Mouse (Mus musculus) erythroblast, adult 5-6 weeks (primary cell): ENCODE measurements around the gene Tnfrsf25. TPM values are rescaled to one million over a fixed set of nuclear protein-coding genes. Genes with fewer than 3 reads are reported as not detected.

Experiments
- ATAC-seq: replicated peaks from 2 replicates; pipeline ENCODE4 v1.8.0; 2016; ENCODE audit warnings: moderate number of reproducible peaks, mild to moderate bottlenecking, moderate TSS enrichment, inconsistent platforms; ENCODE audit not compliant: poor library complexity, low FRiP score, severe bottlenecking
- total RNA-seq, 2 experiments: library from RNA; stranded (forward) in 1 of 2; stranded (reverse) in 1 of 2; fragments of 150-400 nt in 1 of 2; fragments of 200-764, 138-1000 nt in 1 of 2; gene quantifications; 2 replicates each; pipeline versions ENCODE4 v1.2.3 to v1.2.4; 2015 to 2017; ENCODE audit warnings: low replicate concordance in 2 of 2

Gene Tnfrsf25
- total RNA-seq (2015; ENCODE audit: low replicate concordance) (not detected in 2 replicates), total RNA-seq (2017; ENCODE audit: low replicate concordance) (not detected in 2 replicates)

GRCm38 (mm10) chr4:152115921-152116612 lies at the start of gene Tnfrsf25:
Gene Tnfrsf25, plus strand, starts transcription at chr4:152115934.
- ATAC-seq, result no peak

- no peak for ATAC-seq
Observed at GRCm38 (mm10) chr4:152067280-152067679, 48.5 kb upstream of the Tnfrsf25 start.

- no peak for ATAC-seq
Observed at GRCm38 (mm10) chr4:152068166-152068724, 47.5 kb upstream of the Tnfrsf25 start.

- ATAC-seq, result no peak
Observed at GRCm38 (mm10) chr4:152069245-152069644, 46.5 kb upstream of the Tnfrsf25 start.

DNA sequence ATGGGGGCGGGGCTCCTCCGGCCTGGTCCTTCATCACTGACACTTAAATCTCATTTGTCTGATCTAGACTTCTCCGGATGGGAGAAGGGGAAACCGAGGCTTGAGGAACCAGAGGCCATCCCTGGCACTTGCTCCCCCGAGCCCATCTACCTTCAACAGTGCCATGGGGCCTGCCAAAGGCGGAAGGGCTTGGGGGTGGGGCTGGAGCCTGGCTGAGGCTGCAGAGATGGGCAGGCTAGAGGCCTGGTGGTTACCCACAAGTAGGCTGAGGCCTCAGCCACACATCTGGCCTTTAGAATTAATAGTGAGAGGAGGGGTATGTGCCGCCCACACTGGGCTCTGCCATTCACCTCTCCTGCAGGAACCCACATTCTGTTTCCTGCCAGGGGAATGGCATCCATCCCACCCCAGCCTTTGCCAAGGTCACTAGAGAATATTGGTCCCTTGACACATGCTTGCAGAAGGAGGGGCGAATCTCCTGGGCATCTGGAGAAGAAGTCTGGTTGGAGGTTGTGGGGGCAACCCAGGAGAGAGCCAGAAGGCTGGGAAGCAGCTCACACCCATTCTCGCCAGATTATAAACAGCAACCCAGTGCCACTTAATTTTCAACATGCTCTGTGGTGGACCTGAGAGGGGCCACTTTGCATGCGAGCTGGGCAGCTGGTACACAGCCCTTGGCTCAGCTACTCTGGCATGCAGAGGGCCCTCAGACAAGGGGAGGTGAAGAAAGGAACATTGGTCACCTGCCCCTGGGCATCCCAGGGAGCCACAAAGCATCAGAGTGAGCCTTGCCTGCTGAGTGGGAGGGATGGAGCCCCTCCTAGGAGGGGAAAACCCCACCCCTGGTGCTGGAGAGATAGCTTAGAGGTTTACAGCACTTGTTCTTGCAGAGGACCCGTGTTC lies 45.0 kb upstream of the Tnfrsf25 start:
- no peak for ATAC-seq

GRCm38 (mm10) chr4:152072121-152072601 lies 43.6 kb upstream of the Tnfrsf25 start, which contains the start of gene Plekhg5:
Gene Plekhg5, plus strand, starts transcription at chr4:152072498.
- no peak for ATAC-seq

GRCm38 (mm10) chr4:152072655-152073054 lies 43.1 kb upstream of the Tnfrsf25 start:
- no peak for ATAC-seq

- ATAC-seq, result no peak
Observed at GRCm38 (mm10) chr4:152073715-152074114, 42.0 kb upstream of the Tnfrsf25 start.

GRCm38 (mm10) chr4:152074548-152074947 lies 41.2 kb upstream of the Tnfrsf25 start:
- ATAC-seq, result no peak

GRCm38 (mm10) chr4:152077191-152077590 lies 38.5 kb upstream of the Tnfrsf25 start:
- no peak for ATAC-seq

DNA sequence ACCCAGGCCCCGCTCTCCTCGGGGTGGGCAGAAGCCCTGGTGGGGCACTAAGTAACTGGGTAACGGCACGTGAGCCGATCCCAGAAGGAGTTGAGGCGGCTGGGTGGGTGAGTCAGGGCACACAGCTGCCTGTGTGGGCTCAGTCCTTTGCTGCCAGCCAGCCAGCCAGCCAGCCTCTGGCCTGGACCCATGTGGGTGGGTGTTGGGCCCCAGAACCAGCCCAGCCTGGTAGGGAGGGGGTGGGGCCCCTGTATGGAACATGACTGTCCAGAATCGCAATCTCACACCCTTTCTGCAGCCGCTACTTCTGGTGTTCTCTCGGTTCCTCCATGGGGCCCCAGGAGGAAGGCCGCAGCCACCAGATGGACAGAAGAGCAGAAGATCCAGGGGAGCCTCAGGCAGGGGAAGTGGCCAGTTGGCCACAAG lies 37.6 kb upstream of the Tnfrsf25 start:
- ATAC-seq, result no peak

DNA sequence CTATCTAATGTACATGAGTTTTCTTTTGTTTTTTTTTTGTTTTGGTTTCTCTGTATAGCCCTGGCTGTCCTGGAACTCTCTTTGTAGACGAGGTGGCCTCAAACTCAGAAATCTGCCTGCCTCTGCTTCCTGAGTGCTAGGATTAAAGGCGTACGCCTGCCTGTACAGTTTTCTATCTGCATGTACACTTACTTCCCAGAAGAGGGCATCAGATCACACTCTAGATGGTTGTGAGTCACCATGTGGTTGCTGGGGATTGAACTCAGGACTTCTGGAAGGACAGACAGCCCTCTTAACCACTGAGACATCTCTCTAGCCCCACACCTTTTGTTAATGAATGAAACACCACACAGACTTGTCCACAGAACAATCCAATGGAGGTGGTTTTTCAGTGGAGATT lies 36.5 kb upstream of the Tnfrsf25 start:
- ATAC-seq, result no peak

GRCm38 (mm10) chr4:152079931-152080330 lies 35.8 kb upstream of the Tnfrsf25 start:
- no peak for ATAC-seq

- ATAC-seq, result no peak
Observed at GRCm38 (mm10) chr4:152083611-152084220, 32.0 kb upstream of the Tnfrsf25 start.

DNA sequence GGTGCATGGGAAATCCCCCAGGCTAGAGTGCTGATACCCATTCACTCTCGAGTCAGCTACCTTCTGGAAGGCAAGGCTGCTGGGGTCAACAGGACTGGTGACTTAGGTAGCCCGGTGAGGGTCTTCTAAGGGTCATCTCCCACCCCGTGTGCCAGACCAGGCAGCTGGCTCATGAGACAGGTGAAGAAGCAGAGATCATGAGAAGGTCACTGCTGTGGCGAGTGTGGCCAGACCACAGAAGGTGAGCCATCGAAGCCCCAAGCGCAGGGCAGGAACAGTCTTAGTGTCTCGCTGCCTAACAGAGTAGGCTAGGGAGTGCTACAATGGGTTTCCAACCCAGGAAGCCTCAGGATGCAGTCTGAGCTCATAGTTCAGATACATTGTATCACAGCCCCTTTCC lies 31.1 kb upstream of the Tnfrsf25 start:
- no peak for ATAC-seq

DNA sequence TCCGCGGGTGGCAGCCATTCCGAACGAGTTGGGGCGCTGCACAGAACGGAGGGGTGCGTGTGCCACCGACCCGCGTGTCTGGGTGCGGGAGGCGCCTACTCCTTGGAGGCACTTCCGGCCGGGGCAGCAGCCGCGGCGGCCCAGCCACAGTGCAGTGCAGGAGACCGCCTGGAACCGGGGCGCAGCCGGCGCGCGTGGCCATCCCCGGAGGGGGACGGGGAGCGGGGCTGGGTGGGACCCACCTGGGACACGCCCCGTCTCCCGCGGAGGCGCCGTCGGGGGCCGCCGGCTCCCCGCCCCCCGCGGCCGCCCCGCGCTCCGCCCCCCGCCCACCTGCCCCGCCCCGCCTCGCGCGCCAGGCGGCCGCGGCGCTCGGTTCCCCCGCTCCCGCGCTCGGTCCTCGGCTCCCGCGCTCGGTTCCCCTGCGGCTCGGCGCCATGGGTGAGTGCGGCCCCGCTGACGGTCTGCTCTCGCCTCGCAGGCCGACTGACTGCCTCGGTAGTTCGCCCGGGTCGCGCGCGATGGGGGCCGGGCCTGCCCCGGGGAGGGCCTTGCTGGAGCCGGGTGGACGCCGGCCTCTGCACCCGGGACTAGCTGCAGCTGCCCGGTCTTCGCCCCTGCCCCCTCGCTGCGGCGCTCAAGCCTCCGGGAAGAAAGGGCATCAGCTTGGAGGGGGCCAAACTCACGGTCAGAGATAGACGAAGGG lies 29.1 kb upstream of the Tnfrsf25 start:
- ATAC-seq, result peak; percentile 32; the same call in 1 of the 2 replicates

GRCm38 (mm10) chr4:152087211-152088081 lies 28.3 kb upstream of the Tnfrsf25 start:
- ATAC-seq, result no peak

- ATAC-seq, result no peak
Observed at GRCm38 (mm10) chr4:152088133-152088532, 27.6 kb upstream of the Tnfrsf25 start.
